Mouse (Mus musculus) mouse trophoblast stem cell (cell line): ENCODE results near the gene Tomm5.
"Not testable (repeated sequence)": the region's sequence is repeated elsewhere in the genome, so short reads cannot be mapped to it uniquely, and the experiment has no call there.

ENCODE experiments used
- in situ Hi-C, 2 experiments: fragments of 300-500 bp; cut with MseI, MboI; formaldehyde crosslinking; loops; 2 replicates in 1 of 2; 3 replicates in 1 of 2; pipeline ENCODE4 v1.15.1; 2025

Tomm5 gene

GRCm38 (mm10) chr4:45066036-45066730 is 41.7 kb downstream of the Tomm5 start:
- in situ Hi-C loops: no loop called here

DNA sequence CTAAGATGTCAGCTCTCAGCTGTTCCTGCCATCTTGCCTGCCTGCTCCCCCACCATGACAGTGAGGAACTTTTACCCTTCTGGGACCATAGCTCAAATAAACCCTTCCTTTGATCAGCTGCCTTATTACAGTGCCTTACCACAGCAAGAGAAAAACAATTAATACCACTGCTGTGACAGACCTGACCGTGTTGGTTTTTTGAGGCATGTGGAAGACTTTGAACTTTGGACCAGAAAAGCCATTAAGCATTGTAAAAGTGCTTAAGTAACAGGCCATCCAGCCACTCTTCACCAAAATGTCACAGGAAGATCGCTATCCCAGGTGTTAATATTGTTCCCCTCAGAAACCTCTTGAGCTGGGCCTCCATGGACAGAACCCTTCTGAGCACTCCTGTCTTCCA is 43.3 kb downstream of the Tomm5 start:
- in situ Hi-C loops: no loop called here

- in situ Hi-C loops: not testable (repeated sequence)
These were observed 44.1 kb downstream of the Tomm5 start for GRCm38 (mm10) chr4:45063836-45064235.

- in situ Hi-C loops: no loop called here
These were observed 52.5 kb downstream of the Tomm5 start for GRCm38 (mm10) chr4:45055451-45055850.
